Comparison of ENCODE assay signal across 8 mouse cellular contexts in genomic region chr9:83727462-83728189, GRCm38 (mm10).
DNase-seq lines count a peak whose midpoint lies in the region; ATAC-seq and TF ChIP-seq lines count a peak whose summit lies in the region.

No protein-coding gene starts in this region.

- H3K4me3 ChIP-seq in cortical plate, adult 2 months (ENCODE audit: insufficient read depth, low read length), result no peak overlapping the region
- peak overlapping the region; percentile 28 for H3K4me3 ChIP-seq in intestine, embryonic 14.5 days (ENCODE audit: low read depth, low read length)

- H3K27ac ChIP-seq in cortical plate, adult 2 months (ENCODE audit: insufficient read depth, low read length), result no peak overlapping the region
- H3K27ac ChIP-seq in intestine, embryonic 14.5 days (ENCODE audit: low read depth), result no peak overlapping the region

- H3K36me3 ChIP-seq in intestine, embryonic 14.5 days (ENCODE audit: control insufficient read depth, insufficient read depth, low read length), result no peaks in the 10 kb centered on the region

- peak; percentile 78 for TF ChIP-seq CTCF in cortical plate, adult 2 months (IDR thresholded peaks at IDR 0.05; ENCODE audit: extremely low read depth, insufficient read depth, low read length)

- no peak for TF ChIP-seq POLR2A in cortical plate, adult 2 months (IDR thresholded peaks at IDR 0.05; ENCODE audit: extremely low read depth, insufficient read depth, low read length)

- 11% methylated on average over 14 of the region's 14 CpGs for WGBS in intestine, embryonic 14.5 days

- H3K27me3 ChIP-seq in intestine, embryonic 14.5 days (replicated peaks; ENCODE audit: control insufficient read depth, insufficient read depth, low read length), result no peaks in the 10 kb centered on the region

- peak; percentile 78; the same call in 1 of the 2 replicates for ATAC-seq in intestine, embryonic 14.5 days (replicated peaks; ENCODE audit: low FRiP score, low TSS enrichment, low read depth)
- ATAC-seq in megakaryocyte-erythroid progenitor cell, adult 5-6 weeks (replicated peaks; ENCODE audit: low FRiP score, low TSS enrichment, poor library complexity, severe bottlenecking), result peak; percentile 99

- H3K4me2 ChIP-seq in intestine, embryonic 14.5 days (ENCODE audit: low read length), result peak overlapping the region; percentile 61

- peak; percentile 67 for DNase-seq in urinary bladder, postnatal 14 days (ENCODE audit: low spot score)
- DNase-seq in urinary bladder, postnatal 10 days (ENCODE audit: low spot score), result no peak
- peak; percentile 67 for DNase-seq in gastrocnemius, postnatal 10 days
- DNase-seq in intestine, embryonic 14.5 days (ENCODE audit: low spot score), result peak; percentile 78
- DNase-seq in left cerebral cortex, postnatal 14 days (ENCODE audit: low spot score in 2 of 2), result peak; percentile 80
- peak; percentile 34 to 52 for DNase-seq in right cerebral cortex, postnatal 36 days (ENCODE audit: low spot score in 2 of 2)

- no peak overlapping the region for H3K9ac ChIP-seq in intestine, embryonic 14.5 days (ENCODE audit: low read length)

- no peaks in the 10 kb centered on the region for H3K9me3 ChIP-seq in intestine, embryonic 14.5 days (ENCODE audit: control insufficient read depth, low read length)

- intact Hi-C loops in left cerebral cortex, postnatal 14 days (cut with DNase I), result no loop called here

- H3K4me1 ChIP-seq in cortical plate, adult 2 months (ENCODE audit: control insufficient read depth, insufficient read depth, low read length), result no peaks in the 10 kb centered on the region
- H3K4me1 ChIP-seq in intestine, embryonic 14.5 days (replicated peaks; ENCODE audit: control insufficient read depth, insufficient read depth, low read length), result no peaks in the 10 kb centered on the region
